Comparison of ENCODE assay signal across 27 mouse cellular contexts in the genomic region with DNA sequence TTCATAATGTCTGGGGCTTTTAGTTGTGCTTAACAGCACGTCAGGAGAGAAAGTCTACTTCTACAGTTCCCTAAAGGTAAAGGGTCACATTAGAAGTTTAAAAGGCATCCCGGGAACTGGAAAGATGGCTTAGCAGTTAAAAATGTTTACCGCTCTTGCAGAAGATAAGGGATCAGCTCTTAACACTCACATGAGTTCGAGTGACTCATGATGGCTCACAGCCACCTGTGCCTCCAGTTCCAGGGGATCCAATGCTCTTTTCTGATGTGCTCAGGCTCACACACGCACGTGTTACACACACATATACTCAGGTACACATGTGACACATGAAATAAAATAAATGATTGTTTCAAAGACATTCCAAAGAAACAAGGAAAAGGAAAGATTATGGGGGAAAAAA.
"Had no signal": no experiment of that assay in that cellular context is flagged by ENCODE, and none has a peak within 500 bp of the region (broad histone marks: within the 10 kb centered on the region; RNA-seq: fewer than 3 reads in every experiment).

No protein-coding gene starts in this region.

- H3K27me3 ChIP-seq: limb, embryonic 12.5 days; limb, embryonic 13.5 days; limb, embryonic 15.5 days; liver, embryonic 12.5 days; liver, embryonic 13.5 days; liver, embryonic 15.5 days; lung, embryonic 15.5 days; megakaryocyte, embryonic 14.5 days; midbrain, embryonic 12.5 days; midbrain, embryonic 13.5 days; midbrain, embryonic 15.5 days had no signal

- H3K4me3 ChIP-seq: limb, embryonic 10.5 days; limb, embryonic 12.5 days; limb, embryonic 13.5 days; limb, embryonic 15.5 days; liver, embryonic 12.5 days; liver, embryonic 13.5 days; liver, embryonic 15.5 days; lung, embryonic 15.5 days; megakaryocyte, embryonic 14.5 days; midbrain, embryonic 10.5 days; midbrain, embryonic 12.5 days; midbrain, embryonic 13.5 days; midbrain, embryonic 15.5 days; myocyte had no signal

- H3K9ac ChIP-seq: limb, embryonic 12.5 days; limb, embryonic 13.5 days; limb, embryonic 15.5 days; liver, embryonic 12.5 days; liver, embryonic 13.5 days; liver, embryonic 14.5 days; liver, embryonic 15.5 days; liver, postnatal 0 days; lung, embryonic 14.5 days; lung, embryonic 15.5 days; midbrain, embryonic 12.5 days; midbrain, embryonic 13.5 days; midbrain, embryonic 15.5 days had no signal

- H3K36me3 ChIP-seq: limb, embryonic 10.5 days; limb, embryonic 12.5 days; limb, embryonic 13.5 days; limb, embryonic 15.5 days; liver, embryonic 12.5 days; liver, embryonic 13.5 days; liver, embryonic 15.5 days; lung, embryonic 15.5 days; midbrain, embryonic 12.5 days; midbrain, embryonic 13.5 days; midbrain, embryonic 15.5 days had no signal

- H3K27ac ChIP-seq: limb, embryonic 10.5 days; limb, embryonic 12.5 days; limb, embryonic 13.5 days; limb, embryonic 15.5 days; liver, embryonic 12.5 days; liver, embryonic 13.5 days; liver, embryonic 14.5 days; liver, embryonic 15.5 days; lung, embryonic 15.5 days; macrophage; midbrain, embryonic 10.5 days; midbrain, embryonic 12.5 days; midbrain, embryonic 13.5 days; midbrain, embryonic 15.5 days had no signal

- H3K4me1 ChIP-seq: limb, embryonic 10.5 days; limb, embryonic 15.5 days; liver, embryonic 12.5 days; liver, embryonic 13.5 days; liver, embryonic 15.5 days; lung, embryonic 15.5 days; midbrain, embryonic 10.5 days; midbrain, embryonic 12.5 days; midbrain, embryonic 13.5 days; midbrain, embryonic 15.5 days had no signal

- DNase-seq: left cerebral cortex, postnatal 4 days; liver; liver, embryonic 13.5 days; liver, postnatal 0 days; lung, adult 18-20 months; lung, adult 2 months; lung, embryonic 14.5 days; lung, postnatal 10 days; lung, postnatal 14 days; lung, postnatal 36 days; lung, postnatal 4 days; midbrain, embryonic 14.5 days had no signal

- H3K9me3 ChIP-seq: limb, embryonic 10.5 days; limb, embryonic 12.5 days; limb, embryonic 13.5 days; limb, embryonic 15.5 days; liver, embryonic 12.5 days; liver, embryonic 13.5 days; liver, embryonic 15.5 days; lung, embryonic 15.5 days; megakaryocyte, embryonic 14.5 days; midbrain, embryonic 10.5 days; midbrain, embryonic 12.5 days; midbrain, embryonic 13.5 days; midbrain, embryonic 15.5 days had no signal
